Mouse (Mus musculus): ENCODE data around the gene Vkorc1.

DNA sequence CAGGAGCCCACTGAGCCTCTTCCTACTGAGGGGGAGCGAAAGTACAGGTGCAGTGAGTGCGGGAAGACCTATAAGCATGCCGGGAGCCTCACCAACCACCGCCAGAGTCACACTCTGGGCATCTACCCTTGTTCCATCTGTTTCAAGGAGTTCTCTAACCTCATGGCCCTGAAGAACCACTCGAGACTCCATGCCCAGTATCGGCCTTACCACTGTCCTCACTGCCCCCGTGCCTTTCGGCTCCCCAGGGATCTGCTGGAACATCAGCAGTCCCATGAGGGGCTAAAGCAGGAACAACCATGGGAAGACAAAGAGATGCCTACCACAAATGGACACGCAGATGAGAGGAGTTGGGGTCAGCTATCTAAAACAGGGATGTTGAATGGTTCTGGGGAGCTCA, 16.1 kb downstream of the Vkorc1 start:
- TF ChIP-seq CTCF (IDR thresholded peaks at IDR 0.05; ENCODE audit: low read depth), result no peak
- TF ChIP-seq EP300 (optimal IDR thresholded peaks at IDR 0.05), result no peak

Measured in stomach, postnatal 0 days (tissue).